Mouse (Mus musculus): ENCODE data around the gene Keg1.
A peak's percentile ranks its signal among the peaks of the same experiment; 100 is the strongest.
"Not testable (repeated sequence)": the region's sequence is repeated elsewhere in the genome, so short reads cannot be mapped to it uniquely, and the experiment has no call there.

Gene Keg1

DNA sequence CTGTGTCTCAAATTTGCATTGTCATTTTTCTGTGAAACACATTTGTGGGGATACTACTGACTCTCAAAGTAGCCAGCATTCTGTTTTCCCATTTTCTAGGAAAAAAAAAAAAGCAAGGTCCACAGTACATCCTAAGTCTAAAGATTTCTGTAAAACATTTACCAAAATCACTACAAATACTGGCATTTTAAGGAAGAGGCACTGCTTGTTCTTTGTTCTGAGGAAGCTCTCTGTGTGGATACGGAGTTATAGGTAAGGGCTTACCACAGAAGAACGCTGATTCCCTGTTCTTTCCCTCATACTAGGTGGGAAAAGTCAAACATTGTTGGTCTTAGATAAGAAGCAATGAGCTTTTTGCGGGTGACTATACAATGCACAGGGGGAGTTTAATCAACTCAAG is at the start of gene Keg1:
Gene Keg1, plus strand, starts transcription at position 197 of the 400 bp plus-strand sequence.
- DNase-seq (ENCODE audit: low read depth, low spot score): no peak

DNA sequence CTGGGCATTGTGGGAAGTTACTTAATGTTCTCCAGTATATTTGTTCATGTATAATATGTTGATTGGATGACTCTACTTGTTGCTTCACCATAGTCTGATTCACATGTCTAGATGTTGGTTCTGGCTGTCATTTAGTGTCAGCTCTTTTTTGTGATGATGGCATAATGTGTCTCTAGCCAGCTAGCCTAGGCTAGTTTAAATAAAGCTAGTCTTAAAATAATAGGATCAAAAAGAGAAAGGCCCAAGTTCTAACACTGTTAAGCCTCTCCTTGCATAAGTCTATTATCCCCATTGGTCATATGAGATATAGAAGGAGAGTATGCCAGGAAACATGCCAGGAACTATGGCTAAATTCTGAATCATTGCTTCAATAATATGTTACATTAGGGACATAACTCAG is 46.1 kb upstream of the Keg1 start:
- DNase-seq (ENCODE audit: low read depth, low spot score): no peak

DNA sequence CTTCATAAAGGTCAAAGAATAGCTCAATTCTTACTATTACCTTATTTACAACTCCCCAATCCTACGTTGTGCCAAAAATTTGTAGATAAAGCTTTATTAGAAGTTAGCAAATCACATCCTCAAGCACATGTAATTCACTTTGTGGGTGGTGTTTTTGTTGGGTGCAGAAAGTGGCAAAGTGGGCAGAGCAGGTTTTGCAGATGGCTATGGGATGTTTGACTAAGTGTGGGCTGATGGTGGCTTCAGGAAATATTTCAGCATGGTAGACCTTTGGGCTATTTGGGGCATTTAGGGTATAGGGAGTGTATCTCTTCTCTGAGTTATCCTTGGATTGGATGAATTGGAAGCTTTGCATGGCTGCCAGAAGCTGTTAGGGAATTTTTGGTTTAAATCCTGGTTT is 29.4 kb upstream of the Keg1 start:
- no peak for DNase-seq (ENCODE audit: low read depth, low spot score)

- DNase-seq (ENCODE audit: low read depth, low spot score): not testable (repeated sequence)
These were observed 27.0 kb upstream of the Keg1 start for GRCm38 (mm10) chr19:12668601-12669000.

- no peak for DNase-seq (ENCODE audit: low read depth, low spot score)
These were observed 25.4 kb upstream of the Keg1 start, which contains the start of gene Olfr1442 for GRCm38 (mm10) chr19:12670139-12670538. Olfr1442 (plus strand) TSS chr19:12670439.

- no peak for DNase-seq (ENCODE audit: low read depth, low spot score)
These were observed 24.5 kb upstream of the Keg1 start for GRCm38 (mm10) chr19:12671051-12671450.

- DNase-seq (ENCODE audit: low read depth, low spot score): no peak
These were observed 17.8 kb upstream of the Keg1 start, which contains the start of gene Olfr1443 for GRCm38 (mm10) chr19:12677812-12678211. Olfr1443 (plus strand) TSS chr19:12678112.

GRCm38 (mm10) chr19:12684638-12685037 is 10.9 kb upstream of the Keg1 start:
- no peak for DNase-seq (ENCODE audit: low read depth, low spot score)

- DNase-seq (ENCODE audit: low read depth, low spot score): no peak
These were observed 10.4 kb upstream of the Keg1 start for GRCm38 (mm10) chr19:12685231-12685630.

GRCm38 (mm10) chr19:12696221-12696620 is 635 bp downstream of the Keg1 start:
- no peak for DNase-seq (ENCODE audit: low read depth, low spot score)

DNA sequence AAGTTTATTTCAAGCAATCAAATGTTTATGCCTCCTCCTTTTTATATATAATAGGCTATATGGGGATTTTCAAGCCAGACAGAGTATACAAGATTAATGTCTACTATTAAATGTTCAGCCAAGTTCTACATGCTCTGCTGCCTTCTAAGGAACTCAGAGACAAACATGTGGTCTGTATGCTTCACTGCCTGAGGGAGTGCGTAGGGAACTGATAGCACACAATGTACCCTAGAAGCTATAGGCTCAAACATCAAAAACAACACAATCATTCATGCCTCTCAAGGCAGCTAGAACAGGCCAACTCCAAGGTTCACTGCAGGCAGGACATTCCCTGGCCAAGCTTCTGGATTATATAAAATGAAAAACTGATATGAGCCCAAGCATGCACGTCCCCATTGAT is 12.9 kb downstream of the Keg1 start:
- DNase-seq (ENCODE audit: low read depth, low spot score): no peak

- no peak for DNase-seq (ENCODE audit: low read depth, low spot score)
These were observed 13.4 kb downstream of the Keg1 start for GRCm38 (mm10) chr19:12708986-12709385.

GRCm38 (mm10) chr19:12719189-12719588 is 23.6 kb downstream of the Keg1 start:
- no peak for DNase-seq (ENCODE audit: low read depth, low spot score)

DNA sequence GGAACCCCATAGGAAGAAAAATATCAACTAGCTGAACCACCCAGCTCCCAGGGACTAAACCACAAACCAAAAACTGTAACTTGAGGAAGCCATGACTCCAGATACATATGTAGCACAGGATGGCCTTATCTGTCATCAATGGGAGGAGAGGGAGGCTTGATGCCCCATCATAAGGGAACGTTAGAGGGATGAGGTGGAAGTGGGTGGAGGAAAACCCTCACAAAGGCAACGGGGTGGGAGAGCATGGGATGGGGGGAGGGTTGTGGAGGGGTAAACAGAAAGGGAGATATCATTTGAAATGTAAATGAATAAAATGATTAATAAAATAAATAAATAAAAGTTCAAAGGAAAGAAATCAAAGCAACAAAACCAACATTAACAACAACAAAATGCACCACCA is 24.9 kb downstream of the Keg1 start:
- no peak for DNase-seq (ENCODE audit: low read depth, low spot score)

- not testable (repeated sequence) for DNase-seq (ENCODE audit: low read depth, low spot score)
These were observed 25.3 kb downstream of the Keg1 start for GRCm38 (mm10) chr19:12720919-12721318.

DNA sequence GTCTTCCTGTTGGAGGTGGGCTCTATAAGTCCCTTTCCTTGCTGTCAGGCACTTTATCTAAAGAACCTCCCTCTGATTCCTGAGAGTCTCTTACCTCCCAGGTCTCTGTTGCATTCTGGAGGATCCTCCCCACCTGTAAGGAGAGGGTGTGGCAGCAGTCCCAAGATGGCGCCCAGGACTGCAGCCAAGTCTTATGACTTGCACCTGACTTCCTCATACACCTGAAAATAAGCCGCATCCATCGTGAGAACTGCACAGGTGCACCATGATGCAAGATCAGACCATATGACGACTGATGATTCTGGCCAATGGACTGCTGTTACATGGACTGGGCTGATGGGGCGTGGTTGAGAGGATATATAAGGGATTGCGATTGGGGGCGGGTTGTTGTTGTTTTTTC is 26.0 kb downstream of the Keg1 start:
- not testable (repeated sequence) for DNase-seq (ENCODE audit: low read depth, low spot score)

- peak; percentile 42 for DNase-seq (ENCODE audit: low read depth, low spot score)
These were observed 26.7 kb downstream of the Keg1 start for GRCm38 (mm10) chr19:12722308-12722707.

DNA sequence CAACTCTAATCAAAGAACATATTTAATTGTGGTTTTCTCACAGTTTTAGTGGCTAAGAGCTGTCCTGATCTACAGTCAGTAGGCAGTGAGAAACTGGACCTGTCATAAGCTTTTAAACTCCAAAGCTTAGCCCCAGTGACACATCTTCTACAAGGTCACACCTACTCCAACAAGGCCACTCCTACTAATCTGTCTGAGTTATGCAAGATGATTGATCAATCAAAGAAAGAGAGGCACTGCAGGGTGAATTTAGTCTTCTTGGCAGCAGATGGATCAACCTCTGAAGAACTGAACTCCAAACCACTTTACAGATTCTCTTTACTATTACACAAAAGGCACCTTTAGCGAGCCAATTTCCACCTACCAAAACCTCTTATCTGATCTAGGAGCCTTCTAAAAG is 30.3 kb downstream of the Keg1 start:
- no peak for DNase-seq (ENCODE audit: low read depth, low spot score)

GRCm38 (mm10) chr19:12731036-12731435 is 35.5 kb downstream of the Keg1 start:
- no peak for DNase-seq (ENCODE audit: low read depth, low spot score)

- DNase-seq (ENCODE audit: low read depth, low spot score): no peak
These were observed 36.4 kb downstream of the Keg1 start for GRCm38 (mm10) chr19:12731950-12732349.

DNA sequence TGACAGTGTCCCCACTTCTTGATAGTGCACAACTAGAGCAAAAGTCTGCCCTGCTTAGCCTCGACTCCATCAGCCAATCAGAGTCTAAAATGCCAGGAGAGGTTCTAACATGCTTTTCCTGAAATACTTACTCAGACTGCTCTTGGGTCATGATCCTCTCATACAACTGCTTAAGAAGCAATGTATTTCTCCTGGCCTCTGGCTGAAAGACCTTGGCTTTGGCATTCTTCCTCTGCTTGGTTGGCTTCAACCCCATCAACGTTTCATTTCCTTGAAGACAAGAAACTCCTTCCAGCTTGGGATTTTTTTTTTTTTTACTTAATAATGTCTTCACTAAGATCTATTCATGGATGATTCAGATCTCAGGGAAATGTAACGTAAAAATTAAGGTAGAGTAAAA is 60.7 kb downstream of the Keg1 start:
- DNase-seq (ENCODE audit: low read depth, low spot score): no peak

GRCm38 (mm10) chr19:12758936-12759478 is 63.4 kb downstream of the Keg1 start:
- no peak for DNase-seq (ENCODE audit: low read depth, low spot score)

GRCm38 (mm10) chr19:12759656-12760055 is 64.1 kb downstream of the Keg1 start:
- DNase-seq (ENCODE audit: low read depth, low spot score): no peak
